Mouse (Mus musculus) embryonic facial prominence, embryonic 14.5 days (tissue): Measurements from ENCODE around the gene Lypla2. TPM values are rescaled to one million over a fixed set of nuclear protein-coding genes. Genes with fewer than 3 reads are reported as not detected.

Experiments
- ATAC-seq: fragments of 200-750 bp; cut with Nextera tagmentation; 2 replicates; pipeline ENCODE4 v1.8.0; 2017; ENCODE audit warnings: low read depth, moderate number of reproducible peaks, moderate TSS enrichment
- DNase-seq: peaks from one replicate; pipeline ENCODE4 v3.0.0-alpha.2; 2015; ENCODE audit warnings: low spot score
- H3K27ac ChIP-seq: fragments of 300-500 bp; sonication (generic); replicated peaks from 2 replicates; pipeline ENCODE4 v1.5.1; 2014; ENCODE audit warnings: low read depth, mild to moderate bottlenecking, low read length, moderate library complexity
- H3K27me3 ChIP-seq: fragments of 300-500 bp; sonication (generic); replicated peaks from 2 replicates; pipeline ENCODE4 v1.6.1; 2014; ENCODE audit warnings: low read length; ENCODE audit not compliant: control insufficient read depth, insufficient read depth
- H3K36me3 ChIP-seq: fragments of 300-500 bp; sonication (generic); 2 replicates; pipeline ENCODE4 v1.6.1; 2014; ENCODE audit warnings: low read length, mixed read lengths; ENCODE audit not compliant: control insufficient read depth, insufficient read depth
- H3K4me1 ChIP-seq: fragments of 300-500 bp; sonication (generic); 2 replicates; pipeline ENCODE4 v1.6.1; 2014; ENCODE audit warnings: antibody characterized with exemption, low read length; ENCODE audit not compliant: control insufficient read depth, insufficient read depth
- H3K4me2 ChIP-seq: fragments of 300-500 bp; sonication (generic); 2 replicates; pipeline ENCODE4 v1.6.1; 2014; ENCODE audit warnings: low read depth, mild to moderate bottlenecking, low read length, moderate library complexity, mixed read lengths
- H3K4me3 ChIP-seq: fragments of 300-500 bp; sonication (generic); 2 replicates; pipeline ENCODE4 v1.5.1; 2014; ENCODE audit warnings: low read depth, mild to moderate bottlenecking, low read length
- H3K9ac ChIP-seq: fragments of 300-500 bp; sonication (generic); 2 replicates; pipeline ENCODE4 v1.6.1; 2014; ENCODE audit warnings: low read depth, mild to moderate bottlenecking, low read length, moderate library complexity, mixed read lengths
- H3K9me3 ChIP-seq: fragments of 300-500 bp; sonication (generic); 2 replicates; pipeline ENCODE4 v1.6.1; 2016; ENCODE audit warnings: low read length; ENCODE audit not compliant: control insufficient read depth
- WGBS: fragments of 180-500 bp; shearing (Covaris S2); extraction: QIAGEN DNeasy Blood & Tissue Kit; methylation state at CpG from one replicate; pipeline ENCODE4 v1.1.7; 2014; 5-methylcytosine and 5-hydroxymethylcytosine counted together
- polyA plus RNA-seq: library from polyadenylated mRNA; unstranded; fragments of >200 nt; fragmentation: Nextera tagmentation; extraction: Ambion mirVana; gene quantifications from 2 replicates; pipeline ENCODE4 v1.2.1, GENCODE M21; 2014

Gene Lypla2
- polyA plus RNA-seq, 1 experiment from 2014 or later, result 87.6 TPM

GRCm38 (mm10) chr4:135918635-135919279 lies 53.7 kb downstream of the Lypla2 start:
- DNase-seq, result no peak
- 85% methylated on average over 13 of the region's 13 CpGs for WGBS

More at GRCm38 (mm10) chr4:135918635-135919279, 53.7 kb downstream of the Lypla2 start:
- Histone ChIP-seq H3K4me3 (no peak overlapping the region), H3K4me1 (peaks cover 5% of the 10 kb centered on the region), H3K36me3 (0 out of 2 replicates have a peak, but pooled peaks cover 6% of the 10 kb centered on the region), H3K27ac (no peak overlapping the region), H3K9ac (no peak overlapping the region), H3K27me3 (no peaks in the 10 kb centered on the region), H3K4me2 (no peak overlapping the region), H3K9me3 (no peaks in the 10 kb centered on the region)
- no peak for ATAC-seq

Other genes with a start within 250 kb of the Lypla2 start
- 0.33 and 0.35 TPM in 2 replicates for gene Il22ra1, start 244.5 kb downstream of the Lypla2 start, polyA plus RNA-seq
- gene Myom3, start 212.9 kb downstream of the Lypla2 start, polyA plus RNA-seq, result 9.9 and 10.2 TPM in 2 replicates
- 212 and 235 TPM in 2 replicates for gene Srsf10, start 116.9 kb downstream of the Lypla2 start, polyA plus RNA-seq
- 158 and 162 TPM in 2 replicates for gene Pnrc2, start 98.8 kb downstream of the Lypla2 start, polyA plus RNA-seq
- 0.69 and 1.1 TPM in 2 replicates for gene Cnr2, start 77.2 kb downstream of the Lypla2 start, polyA plus RNA-seq
- gene Fuca1, start 51.9 kb downstream of the Lypla2 start, polyA plus RNA-seq, result 70.2 and 79.5 TPM in 2 replicates
- gene Hmgcl, start 26.2 kb downstream of the Lypla2 start, polyA plus RNA-seq, result 81.7 and 89.4 TPM in 2 replicates
- 50.5 and 56.1 TPM in 2 replicates for gene Gale, start 8.9 kb downstream of the Lypla2 start, polyA plus RNA-seq
- 48.3 and 51.4 TPM in 2 replicates for gene Pithd1, start 14.6 kb upstream of the Lypla2 start, polyA plus RNA-seq
- 47.2 and 48.0 TPM in 2 replicates for gene Eloa, start 49.1 kb upstream of the Lypla2 start, polyA plus RNA-seq
- gene Rpl11, start 80.8 kb upstream of the Lypla2 start, polyA plus RNA-seq, result 528 and 551 TPM in 2 replicates
- 404 and 407 TPM in 2 replicates for gene Id3, start 170.9 kb upstream of the Lypla2 start, polyA plus RNA-seq
- 7.9 and 10.1 TPM in 2 replicates for gene E2f2, start 199.8 kb upstream of the Lypla2 start, polyA plus RNA-seq
- 8.1 and 11.3 TPM in 2 replicates for gene Asap3, start 233.7 kb upstream of the Lypla2 start, polyA plus RNA-seq